Mouse (Mus musculus) lung, postnatal 0 days (tissue): ENCODE data around the gene Prkag1. TPM values are rescaled to one million over a fixed set of nuclear protein-coding genes. Genes with fewer than 3 reads are reported as not detected.

Source experiments
- ATAC-seq: fragments of 200-750 bp; cut with Nextera tagmentation; 2 replicates; pipeline ENCODE4 v1.8.0; 2017; ENCODE audit warnings: moderate library complexity
- DNase-seq: peaks from one replicate; pipeline ENCODE4 v3.0.0-alpha.2; 2016; ENCODE audit warnings: low spot score
- H3K27ac ChIP-seq: fragments of 300-500 bp; sonication (generic); 2 replicates; pipeline ENCODE4 v1.5.1; 2014; ENCODE audit warnings: antibody characterized with exemption, mild to moderate bottlenecking, low read length, mixed read lengths
- H3K27me3 ChIP-seq: fragments of 300-500 bp; sonication (generic); replicated peaks from 2 replicates; pipeline ENCODE4 v1.6.1; 2014; ENCODE audit warnings: low read length, mixed read lengths; ENCODE audit not compliant: insufficient read depth
- H3K36me3 ChIP-seq: fragments of 300-500 bp; sonication (generic); 2 replicates; pipeline ENCODE4 v1.6.1; 2014; ENCODE audit warnings: low read length, mixed read lengths; ENCODE audit not compliant: insufficient read depth
- H3K4me1 ChIP-seq: fragments of 300-500 bp; sonication (generic); 2 replicates; pipeline ENCODE4 v1.6.1; 2014; ENCODE audit warnings: antibody characterized with exemption, low read depth, low read length, mixed read lengths; ENCODE audit not compliant: insufficient read depth
- H3K4me2 ChIP-seq: fragments of 300-500 bp; sonication (generic); replicated peaks from 2 replicates; pipeline ENCODE4 v1.6.1; 2014; ENCODE audit warnings: low read depth, mild to moderate bottlenecking, low read length, moderate library complexity, mixed read lengths
- H3K4me3 ChIP-seq: fragments of 300-500 bp; sonication (generic); 2 replicates; pipeline ENCODE4 v1.5.1; 2014; ENCODE audit warnings: low read depth, low read length
- H3K9ac ChIP-seq: fragments of 300-500 bp; sonication (generic); replicated peaks from 2 replicates; pipeline ENCODE4 v1.6.1; 2014; ENCODE audit warnings: low read depth, mild to moderate bottlenecking
- H3K9me3 ChIP-seq: fragments of 300-500 bp; sonication (generic); 2 replicates; pipeline ENCODE4 v1.6.1; 2016; ENCODE audit warnings: low read length, mixed read lengths
- CTCF ChIP-seq: IDR thresholded peaks from 2 replicates; pipeline ENCODE4 v1.5.1; 2016; ENCODE audit warnings: antibody characterized with exemption, mild to moderate bottlenecking
- EP300 ChIP-seq: IDR thresholded peaks from 2 replicates; pipeline ENCODE4 v1.6.1; 2016; ENCODE audit warnings: antibody characterized with exemption, mild to moderate bottlenecking, control low read depth
- WGBS: fragments of 180-500 bp; shearing (Covaris S2); extraction: QIAGEN DNeasy Blood & Tissue Kit; methylation state at CpG from one replicate; pipeline ENCODE4 v1.1.7; 2014; 5-methylcytosine and 5-hydroxymethylcytosine counted together
- polyA plus RNA-seq: library from polyadenylated mRNA; unstranded; fragments of >200 nt; fragmentation: Nextera tagmentation; extraction: Ambion mirVana; gene quantifications from 2 replicates; pipeline ENCODE4 v1.2.1, GENCODE M21; 2015

Gene Prkag1
- polyA plus RNA-seq, 1 experiment from 2014 or later, result 76.7 TPM

DNA sequence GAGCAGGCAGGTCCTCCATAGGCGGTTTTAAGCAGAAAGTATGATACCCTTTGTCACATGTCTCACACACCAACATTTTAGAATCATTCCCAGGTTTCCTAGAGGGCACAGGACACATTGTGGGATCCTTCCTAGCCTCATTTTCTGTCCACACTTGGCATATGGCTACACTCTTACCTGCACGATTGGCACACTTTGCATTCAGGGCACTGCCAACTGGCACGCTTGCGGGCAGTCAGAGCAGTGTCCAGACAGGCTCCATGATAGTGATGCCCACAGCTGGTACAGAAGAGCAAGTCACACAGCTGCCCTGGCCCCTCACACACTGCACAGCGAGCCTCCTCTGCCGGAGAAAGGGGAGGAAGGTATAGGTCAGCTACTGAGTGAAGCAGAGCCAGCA, 33.6 kb upstream of the Prkag1 start:
- peaks cover 12% of the 10 kb centered on the region for H3K4me1 ChIP-seq
- no peaks in the 10 kb centered on the region for H3K9me3 ChIP-seq
- H3K4me3 ChIP-seq, result no peak overlapping the region
- no peaks in the 10 kb centered on the region for H3K27me3 ChIP-seq
- ATAC-seq (no peak), DNase-seq (no peak)
- 93% methylated on average over 6 of the region's 6 CpGs for WGBS
- H3K36me3 ChIP-seq, result peaks cover 45% of the 10 kb centered on the region
- no peak overlapping the region for H3K9ac ChIP-seq
- no peak overlapping the region for H3K4me2 ChIP-seq
- TF ChIP-seq EP300 (no peak), CTCF (no peak)
- no peak overlapping the region for H3K27ac ChIP-seq

DNA sequence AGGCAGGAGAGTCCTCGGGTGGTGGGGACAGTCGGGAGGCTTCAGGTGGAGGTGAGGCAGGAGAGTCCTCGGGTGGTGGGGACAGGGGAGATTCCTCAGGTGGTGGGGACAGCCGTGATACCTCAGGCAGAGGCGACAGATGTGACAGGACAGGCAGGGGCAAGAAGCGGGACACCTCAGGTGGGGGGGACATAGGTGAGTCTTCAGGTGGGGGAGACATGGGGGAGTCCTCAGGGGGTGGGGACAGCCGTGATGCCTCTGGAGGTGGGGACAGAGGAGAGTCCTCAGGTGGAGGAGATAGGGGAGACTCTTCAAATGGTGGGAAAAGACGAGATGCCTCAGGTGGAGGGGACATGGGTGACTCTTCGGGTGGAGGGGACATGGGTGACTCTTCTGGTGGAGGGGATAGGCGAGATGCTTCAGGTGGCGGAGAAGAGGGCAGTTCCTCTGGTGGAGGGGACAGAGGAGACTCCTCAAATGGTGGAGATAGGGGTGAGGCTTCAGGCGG, 32.2 kb upstream of the Prkag1 start:
- Histone ChIP-seq H3K4me2 (no peak overlapping the region), H3K9me3 (no peaks in the 10 kb centered on the region), H3K4me3 (no peak overlapping the region), H3K9ac (no peak overlapping the region), H3K4me1 (peaks cover 5% of the 10 kb centered on the region), H3K36me3 (peaks cover 53% of the 10 kb centered on the region), H3K27ac (no peak overlapping the region), H3K27me3 (no peaks in the 10 kb centered on the region)
- 87% methylated on average over 12 of the region's 12 CpGs for WGBS
- ATAC-seq (no peak), DNase-seq (no peak)
- TF ChIP-seq CTCF (no peak), EP300 (no peak)

DNA sequence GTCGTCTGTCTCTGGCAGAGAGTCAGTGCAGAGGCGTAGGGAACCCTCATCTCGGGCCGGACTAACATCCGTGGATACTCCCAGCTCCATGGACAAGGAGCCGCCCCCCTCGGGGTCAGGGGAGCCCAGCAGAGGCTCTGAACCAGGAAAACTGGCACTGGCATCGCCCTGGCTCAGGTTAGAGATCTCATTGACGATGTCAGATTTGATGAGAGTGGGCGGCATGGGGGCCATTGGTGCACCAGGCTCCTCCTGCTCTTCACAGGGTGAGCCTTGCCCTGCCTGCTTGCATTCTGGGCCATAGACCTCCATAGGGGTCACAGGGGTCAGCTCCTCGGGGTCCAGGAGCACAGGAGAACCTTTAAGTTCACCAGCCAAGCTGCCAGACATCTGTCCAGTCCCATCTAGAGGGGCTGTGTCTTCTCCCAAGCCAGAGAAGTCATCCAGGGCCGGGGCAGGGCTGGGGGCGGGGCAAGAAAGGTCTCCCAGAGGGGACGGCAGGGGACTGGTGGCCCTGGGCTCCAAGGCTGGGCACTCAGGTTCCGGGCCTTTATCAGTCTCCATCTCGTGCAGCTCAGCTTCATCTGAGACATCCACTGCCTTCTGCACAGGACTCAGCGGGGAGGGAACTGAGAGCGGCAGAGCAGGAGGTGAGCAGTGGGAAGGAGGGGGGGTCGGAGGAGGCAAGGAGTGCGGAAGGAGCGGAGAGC, 30.5 kb upstream of the Prkag1 start:
- Histone ChIP-seq H3K4me1 (no peaks in the 10 kb centered on the region), H3K27me3 (no peaks in the 10 kb centered on the region), H3K36me3 (peaks cover 69% of the 10 kb centered on the region), H3K9me3 (no peaks in the 10 kb centered on the region), H3K4me2 (no peak overlapping the region), H3K9ac (no peak overlapping the region), H3K27ac (no peak overlapping the region), H3K4me3 (no peak overlapping the region)
- no peak for DNase-seq
- TF ChIP-seq CTCF, result no peak
- TF ChIP-seq EP300, result no peak
- WGBS, result 88% methylated on average over 21 of the region's 21 CpGs
- ATAC-seq, result no peak; the same call in 1 of the 2 replicates

DNA sequence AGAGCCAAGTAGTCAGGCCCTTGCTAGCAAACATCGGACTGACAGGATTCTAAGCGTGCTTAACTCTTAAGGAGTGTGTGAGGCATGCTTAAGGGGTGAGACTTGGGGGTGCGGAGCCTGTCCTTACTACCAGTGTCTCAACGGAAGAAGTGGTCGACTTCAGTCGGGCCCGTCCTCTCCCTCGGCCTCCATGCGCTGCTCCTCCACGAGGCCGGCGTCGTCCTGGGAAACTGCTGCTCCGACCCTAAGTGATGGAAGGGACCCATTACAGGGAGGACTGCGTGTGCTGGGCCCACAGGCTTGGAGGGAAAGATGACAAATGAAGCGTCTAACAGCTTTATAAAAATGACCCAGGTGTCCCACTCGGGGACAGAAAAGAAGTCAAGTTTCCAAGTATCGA, 29.6 kb upstream of the Prkag1 start:
- no peak overlapping the region for H3K4me3 ChIP-seq

DNA sequence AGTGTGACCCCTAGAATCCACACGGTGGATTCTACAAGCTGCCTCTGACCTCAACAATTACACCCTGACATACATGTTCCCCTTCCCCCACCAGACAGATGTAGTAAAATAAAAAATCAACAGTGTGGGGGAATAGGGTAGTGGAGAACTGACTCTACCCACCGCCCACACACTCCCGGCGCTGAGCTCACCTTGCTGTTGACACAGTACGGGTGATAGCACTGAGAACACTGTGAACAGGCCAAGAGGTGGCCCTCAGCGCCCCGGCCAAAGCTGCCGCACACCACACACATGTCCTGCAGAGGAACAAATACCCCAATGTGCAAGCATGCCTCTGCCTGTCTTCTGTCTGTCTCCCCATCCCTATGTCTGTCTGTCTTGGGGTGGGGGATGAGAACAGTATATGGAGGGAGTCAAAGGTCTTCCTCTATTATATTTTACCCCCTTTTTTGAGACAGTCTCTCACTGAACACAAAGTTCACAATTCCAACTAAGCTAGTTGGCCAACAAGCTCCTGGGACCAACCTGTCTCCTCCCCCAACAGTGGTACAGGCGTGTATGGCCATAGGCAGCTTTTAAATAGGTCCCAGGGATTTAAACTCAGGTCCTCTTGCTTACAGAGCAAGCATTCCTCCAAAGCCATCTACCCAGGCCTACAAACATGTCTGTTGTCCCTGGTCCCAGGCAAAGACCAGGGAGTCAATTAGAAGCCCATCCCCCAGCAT, 28.2 kb upstream of the Prkag1 start:
- TF ChIP-seq EP300 (no peak), CTCF (no peak)
- Histone ChIP-seq H3K36me3 (peaks cover 81% of the 10 kb centered on the region), H3K9me3 (no peaks in the 10 kb centered on the region), H3K4me2 (no peak overlapping the region), H3K4me1 (no peaks in the 10 kb centered on the region), H3K9ac (no peak overlapping the region), H3K27me3 (no peaks in the 10 kb centered on the region), H3K27ac (no peak overlapping the region), H3K4me3 (no peak overlapping the region)
- ATAC-seq, result no peak
- DNase-seq, result no peak
- WGBS, result 74% methylated on average over 9 of the region's 9 CpGs

More for the DNA sequence above, 29.6 kb upstream of the Prkag1 start:
- Histone ChIP-seq H3K36me3 (peaks cover 74% of the 10 kb centered on the region), H3K27me3 (no peaks in the 10 kb centered on the region), H3K9me3 (no peaks in the 10 kb centered on the region), H3K4me1 (no peaks in the 10 kb centered on the region), H3K9ac (no peak overlapping the region), H3K4me2 (no peak overlapping the region), H3K27ac (no peak overlapping the region)
- WGBS, result 90% methylated on average over 18 of the region's 18 CpGs
- ATAC-seq (no peak), DNase-seq (no peak)
- no peak for TF ChIP-seq EP300
- TF ChIP-seq CTCF, result no peak

DNA sequence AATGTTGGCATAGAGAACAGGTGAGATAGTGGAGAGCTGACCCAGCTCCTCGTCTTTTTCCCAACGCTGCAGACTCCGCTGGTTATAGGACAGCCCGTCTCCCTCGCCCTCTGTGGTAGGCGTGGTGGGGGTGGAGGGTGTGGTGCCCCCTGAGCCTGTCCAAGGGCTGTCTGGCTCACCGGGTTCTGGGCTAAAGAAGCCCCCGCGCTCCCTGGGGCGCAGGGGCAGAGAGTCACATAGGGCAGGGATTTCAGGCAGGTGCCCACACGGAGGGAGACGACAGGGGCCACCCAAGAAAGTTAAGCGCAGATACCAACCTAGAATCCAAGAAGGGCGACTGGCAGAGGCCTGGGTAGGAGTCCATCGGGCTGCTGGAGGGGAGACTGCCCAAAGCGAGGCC, 22.9 kb upstream of the Prkag1 start:
- H3K9me3 ChIP-seq, result no peaks in the 10 kb centered on the region
- DNase-seq, result no peak
- no peak overlapping the region for H3K4me2 ChIP-seq
- H3K27ac ChIP-seq, result no peak overlapping the region
- no peak for TF ChIP-seq CTCF
- no peak for TF ChIP-seq EP300
- ATAC-seq, result no peak
- peaks cover 94% of the 10 kb centered on the region for H3K36me3 ChIP-seq
- H3K27me3 ChIP-seq, result no peaks in the 10 kb centered on the region
- no peaks in the 10 kb centered on the region for H3K4me1 ChIP-seq
- H3K4me3 ChIP-seq, result no peak overlapping the region
- 85% methylated on average over 16 of the region's 16 CpGs for WGBS
- no peak overlapping the region for H3K9ac ChIP-seq
